In genomic region chr2:109992448-109993073, GRCm38 (mm10) we compare ENCODE assay signal across 20 mouse cellular contexts. TPM values are rescaled to one million over a fixed set of nuclear protein-coding genes. Genes with fewer than 3 reads are reported as not detected.
DNase-seq lines count a peak whose midpoint lies in the region; ATAC-seq and TF ChIP-seq lines count a peak whose summit lies in the region.
"Had no signal": no experiment of that assay in that cellular context is flagged by ENCODE, and none has a peak within 500 bp of the region (broad histone marks: within the 10 kb centered on the region; RNA-seq: fewer than 3 reads in every experiment).

No protein-coding gene starts in this region.

- H3K9me3 ChIP-seq in G1E (replicated peaks): no peaks in the 10 kb centered on the region
- no peaks in the 10 kb centered on the region for H3K9me3 ChIP-seq in intestine, postnatal 0 days (ENCODE audit: control insufficient read depth)
- H3K9me3 ChIP-seq in stomach, embryonic 16.5 days (replicated peaks; ENCODE audit: control insufficient read depth, low read length): no peaks in the 10 kb centered on the region
- H3K9me3 ChIP-seq in kidney, embryonic 15.5 days (replicated peaks): no peaks in the 10 kb centered on the region
- H3K9me3 ChIP-seq: embryonic facial prominence, embryonic 12.5 days; lung, embryonic 15.5 days; midbrain, embryonic 12.5 days; neural tube, embryonic 13.5 days had no signal

- 39% methylated on average over 11 of the region's 11 CpGs for WGBS in intestine, postnatal 0 days
- WGBS in stomach, embryonic 16.5 days: 62% methylated on average over 11 of the region's 11 CpGs
- 72% methylated on average over 11 of the region's 11 CpGs for WGBS in kidney, embryonic 15.5 days

- peak overlapping the region; percentile 63; the same call in 1 of the 2 replicates for H3K27ac ChIP-seq in intestine, postnatal 0 days (ENCODE audit: low read depth, low read length)
- H3K27ac ChIP-seq in stomach, embryonic 16.5 days (ENCODE audit: low read length): peak overlapping the region; percentile 66
- H3K27ac ChIP-seq in kidney, embryonic 15.5 days: no peak overlapping the region
- H3K27ac ChIP-seq: embryonic facial prominence, embryonic 12.5 days; liver, embryonic 14.5 days; lung, embryonic 15.5 days; midbrain, embryonic 12.5 days; neural tube, embryonic 13.5 days had no signal

- peak overlapping the region; percentile 54 for H3K4me2 ChIP-seq in intestine, postnatal 0 days (replicated peaks; ENCODE audit: low read depth)
- peak overlapping the region; percentile 31 for H3K4me2 ChIP-seq in stomach, embryonic 16.5 days (ENCODE audit: low read depth, low read length)
- H3K4me2 ChIP-seq in kidney, embryonic 15.5 days: no peak overlapping the region
- H3K4me2 ChIP-seq: embryonic facial prominence, embryonic 12.5 days; lung, embryonic 15.5 days; midbrain, embryonic 12.5 days; neural tube, embryonic 13.5 days had no signal

- DNase-seq in G1E (ENCODE audit: low spot score): peak; percentile 3
- DNase-seq in cerebellum, adult 8-10 months: no peak
- no peak for DNase-seq in heart, postnatal 25 days (ENCODE audit: low spot score)
- DNase-seq: cerebellum, adult 2 months; gastrocnemius, postnatal 14 days; kidney, adult 11 months; kidney, postnatal 36 days; layer of hippocampus, adult 9-11 months; lung, postnatal 4 days; thymus, postnatal 14 days had no signal

- H3K4me1 ChIP-seq in G1E (ENCODE audit: insufficient read depth, low read depth, low read length): peaks cover 38% of the 10 kb centered on the region
- peaks cover 16% of the 10 kb centered on the region; the same call in 1 of the 2 replicates for H3K4me1 ChIP-seq in intestine, postnatal 0 days (replicated peaks; ENCODE audit: control insufficient read depth, insufficient read depth, low read length)
- H3K4me1 ChIP-seq in stomach, embryonic 16.5 days (ENCODE audit: control insufficient read depth, insufficient read depth, low read length): peaks cover 36% of the 10 kb centered on the region
- peaks cover 58% of the 10 kb centered on the region for H3K4me1 ChIP-seq in kidney, embryonic 15.5 days
- H3K4me1 ChIP-seq: lung, embryonic 15.5 days had no signal

- H3K4me3 ChIP-seq in G1E (ENCODE audit: low read depth, low read length): no peak overlapping the region; the same call in 1 of the 2 replicates
- no peak overlapping the region for H3K4me3 ChIP-seq in intestine, postnatal 0 days (ENCODE audit: low read depth, low read length)
- no peak overlapping the region for H3K4me3 ChIP-seq in stomach, embryonic 16.5 days (replicated peaks; ENCODE audit: low read length)
- H3K4me3 ChIP-seq in kidney, embryonic 15.5 days (replicated peaks): no peak overlapping the region
- H3K4me3 ChIP-seq: embryonic facial prominence, embryonic 12.5 days; lung, embryonic 15.5 days; midbrain, embryonic 12.5 days; neural tube, embryonic 13.5 days had no signal

- H3K9ac ChIP-seq in intestine, postnatal 0 days (ENCODE audit: low read depth, low read length): no peak overlapping the region
- no peak overlapping the region for H3K9ac ChIP-seq in stomach, embryonic 16.5 days (ENCODE audit: low read length)
- no peak overlapping the region for H3K9ac ChIP-seq in kidney, embryonic 15.5 days
- H3K9ac ChIP-seq: embryonic facial prominence, embryonic 12.5 days; liver, embryonic 14.5 days; lung, embryonic 15.5 days; midbrain, embryonic 12.5 days; neural tube, embryonic 13.5 days had no signal

- peaks cover 2% of the 10 kb centered on the region for H3K36me3 ChIP-seq in G1E (replicated peaks)
- H3K36me3 ChIP-seq in intestine, postnatal 0 days (ENCODE audit: control insufficient read depth, insufficient read depth): no peaks in the 10 kb centered on the region
- H3K36me3 ChIP-seq in stomach, embryonic 16.5 days (ENCODE audit: control insufficient read depth, insufficient read depth, low read length): no peaks in the 10 kb centered on the region
- H3K36me3 ChIP-seq in kidney, embryonic 15.5 days: 0 out of 2 replicates have a peak, but pooled peaks cover 3% of the 10 kb centered on the region
- H3K36me3 ChIP-seq: embryonic facial prominence, embryonic 12.5 days; lung, embryonic 15.5 days; midbrain, embryonic 12.5 days; neural tube, embryonic 13.5 days had no signal

- H3K27me3 ChIP-seq in G1E (ENCODE audit: insufficient read depth, low read length): peaks cover 13% of the 10 kb centered on the region; the same call in 1 of the 2 replicates
- no peaks in the 10 kb centered on the region for H3K27me3 ChIP-seq in intestine, postnatal 0 days (replicated peaks; ENCODE audit: control insufficient read depth, insufficient read depth, low read length)
- H3K27me3 ChIP-seq in stomach, embryonic 16.5 days (ENCODE audit: control insufficient read depth, insufficient read depth, low read length): no peaks in the 10 kb centered on the region
- no peaks in the 10 kb centered on the region for H3K27me3 ChIP-seq in kidney, embryonic 15.5 days
- H3K27me3 ChIP-seq: embryonic facial prominence, embryonic 12.5 days; midbrain, embryonic 12.5 days; neural tube, embryonic 13.5 days had no signal

- intact Hi-C loops in heart, postnatal 25 days (cut with DNase I): no loop called here

- TF ChIP-seq CTCF in G1E (IDR thresholded peaks at IDR 0.05; ENCODE audit: low read depth, low read length): no peak
- TF ChIP-seq CTCF in intestine, postnatal 0 days (IDR thresholded peaks at IDR 0.05; ENCODE audit: low read depth): no peak

- peak; percentile 85 for ATAC-seq in G1E (ENCODE audit: extremely low read depth, insufficient number of reproducible peaks, low FRiP score, poor library complexity, severe bottlenecking)
- peak; percentile 64 for ATAC-seq in common myeloid progenitor, adult 5-6 weeks (replicated peaks; ENCODE audit: low read depth, poor library complexity, severe bottlenecking)
- ATAC-seq in intestine, postnatal 0 days: peak; percentile 74
- ATAC-seq in stomach, embryonic 16.5 days (ENCODE audit: insufficient read depth, low FRiP score): peak; percentile 71
- ATAC-seq in kidney, embryonic 15.5 days (replicated peaks; ENCODE audit: low FRiP score): no peak
- ATAC-seq: forebrain, embryonic 14.5 days had no signal

RNA-seq across cellular contexts. Expression of gene Ccdc34, which starts 25.1 kb away (rescaled TPM):
- total RNA-seq in G1E (2014; fragmentation: Nextera tagmentation): 59.7 and 65.5 TPM in 2 replicates
- total RNA-seq in G1E (2017): 29.5 and 33.9 TPM in 2 replicates
- 15.2 and 17.5 TPM in 2 replicates for polyA plus RNA-seq in G1E (2012)
- total RNA-seq in common myeloid progenitor, adult 5-6 weeks (2017): 41.1 and 55.0 TPM in 2 replicates
- polyA plus RNA-seq in intestine, postnatal 0 days (2015; fragmentation: Nextera tagmentation; extraction: Ambion mirVana): 25.3 TPM in 2 replicates
- 32.9 and 37.0 TPM in 2 replicates for polyA plus RNA-seq in stomach, embryonic 16.5 days (2015; fragmentation: Nextera tagmentation; extraction: Ambion mirVana)
- total RNA-seq in heart, postnatal 25 days (2021): 1 to 10 TPM; 5.3 to 6.0 TPM
- polyA plus RNA-seq in kidney, embryonic 15.5 days (2015; fragmentation: Nextera tagmentation; extraction: Ambion mirVana): 47.1 and 49.5 TPM in 2 replicates
